Mouse (Mus musculus) embryonic facial prominence, embryonic 13.5 days (tissue): ENCODE results near the gene Creg2. TPM values are rescaled to one million over a fixed set of nuclear protein-coding genes. Genes with fewer than 3 reads are reported as not detected.

Experiments
- ATAC-seq: fragments of 200-750 bp; cut with Nextera tagmentation; 2 replicates; pipeline ENCODE4 v1.8.0; 2017; ENCODE audit warnings: low read depth; ENCODE audit not compliant: insufficient number of reproducible peaks, insufficient read depth, low FRiP score, low TSS enrichment
- H3K27ac ChIP-seq: fragments of 300-500 bp; sonication (generic); 2 replicates; pipeline ENCODE4 v1.5.1; 2015; ENCODE audit warnings: moderate library complexity, mild to moderate bottlenecking, inconsistent platforms
- H3K27me3 ChIP-seq: fragments of 300-500 bp; sonication (generic); 2 replicates; pipeline ENCODE4 v1.6.1; 2015; ENCODE audit warnings: mild to moderate bottlenecking, inconsistent platforms
- H3K36me3 ChIP-seq: fragments of 300-500 bp; sonication (generic); 2 replicates; pipeline ENCODE4 v1.6.1; 2015; ENCODE audit warnings: mild to moderate bottlenecking, inconsistent platforms
- H3K4me1 ChIP-seq: fragments of 300-500 bp; sonication (generic); 2 replicates; pipeline ENCODE4 v1.6.1; 2015; ENCODE audit warnings: inconsistent platforms
- H3K4me2 ChIP-seq: fragments of 300-500 bp; sonication (generic); 2 replicates; pipeline ENCODE4 v1.6.1; 2015; ENCODE audit warnings: moderate library complexity, mild to moderate bottlenecking, inconsistent platforms
- H3K4me3 ChIP-seq: fragments of 300-500 bp; sonication (generic); 2 replicates; pipeline ENCODE4 v1.5.1; 2015; ENCODE audit warnings: mild to moderate bottlenecking, inconsistent platforms
- H3K9ac ChIP-seq: fragments of 300-500 bp; sonication (generic); 2 replicates; pipeline ENCODE4 v1.6.1; 2015; ENCODE audit warnings: mild to moderate bottlenecking, inconsistent platforms
- H3K9me3 ChIP-seq: fragments of 300-500 bp; sonication (generic); 2 replicates; pipeline ENCODE4 v1.6.1; 2016; ENCODE audit warnings: inconsistent platforms
- WGBS: fragments of 180-500 bp; shearing (Covaris S2); methylation state at CpG from one replicate; pipeline ENCODE4 v1.1.7; 2015; ENCODE audit warnings: mixed read lengths; 5-methylcytosine and 5-hydroxymethylcytosine counted together
- polyA plus RNA-seq: library from polyadenylated mRNA; unstranded; fragments of >200 nt; fragmentation: Nextera tagmentation; extraction: Ambion mirVana; gene quantifications from 2 replicates; pipeline ENCODE4 v1.2.1, GENCODE M21; 2015

Creg2 gene
- polyA plus RNA-seq, 1 experiment from 2014 or later = 0.22 TPM

- H3K4me2 ChIP-seq = peak overlapping the region; percentile 100
- H3K9ac ChIP-seq = peak overlapping the region; percentile 70
- no peaks in the 10 kb centered on the region for H3K9me3 ChIP-seq
- 2% methylated on average over 73 of the region's 73 CpGs for WGBS
- ATAC-seq = peak; percentile 20; the same call in 1 of the 2 replicates
- H3K4me3 ChIP-seq = peak overlapping the region; percentile 55
- peaks cover 17% of the 10 kb centered on the region for H3K4me1 ChIP-seq
- H3K36me3 ChIP-seq = no peaks in the 10 kb centered on the region
- no peak overlapping the region for H3K27ac ChIP-seq
- peaks cover 55% of the 10 kb centered on the region for H3K27me3 ChIP-seq
Observed at GRCm38 (mm10) chr1:39650435-39651240, 636 bp downstream of the Creg2 start.

GRCm38 (mm10) chr1:39649691-39650434, 1.4 kb downstream of the Creg2 start:
- Histone ChIP-seq H3K4me1 (peaks cover 17% of the 10 kb centered on the region), H3K9ac (peak overlapping the region; percentile 70), H3K4me2 (peak overlapping the region; percentile 100), H3K9me3 (no peaks in the 10 kb centered on the region), H3K4me3 (peak overlapping the region; percentile 55), H3K36me3 (no peaks in the 10 kb centered on the region), H3K27ac (no peak overlapping the region), H3K27me3 (peaks cover 55% of the 10 kb centered on the region)
- ATAC-seq = no peak
- WGBS = 15% methylated on average over 17 of the region's 17 CpGs

GRCm38 (mm10) chr1:39648584-39648983, 2.7 kb downstream of the Creg2 start:
- Histone ChIP-seq H3K9ac (no peak overlapping the region), H3K4me1 (peaks cover 17% of the 10 kb centered on the region), H3K9me3 (no peaks in the 10 kb centered on the region), H3K27me3 (peaks cover 55% of the 10 kb centered on the region), H3K36me3 (no peaks in the 10 kb centered on the region), H3K27ac (no peak overlapping the region), H3K4me2 (no peak overlapping the region), H3K4me3 (no peak overlapping the region)
- WGBS = 89% methylated on average over 7 of the region's 7 CpGs
- ATAC-seq = no peak

- H3K4me2 ChIP-seq = no peak overlapping the region
- ATAC-seq = no peak
- H3K36me3 ChIP-seq = no peaks in the 10 kb centered on the region
- WGBS = 47% methylated on average over 8 of the region's 8 CpGs
- no peak overlapping the region for H3K4me3 ChIP-seq
- peaks cover 33% of the 10 kb centered on the region for H3K27me3 ChIP-seq
- no peak overlapping the region for H3K9ac ChIP-seq
- H3K4me1 ChIP-seq = peaks cover 16% of the 10 kb centered on the region
- 0 out of 2 replicates have a peak overlapping the region, but pooled peaks have one; percentile 7 for H3K27ac ChIP-seq
- peaks cover 4% of the 10 kb centered on the region; the same call in 1 of the 2 replicates for H3K9me3 ChIP-seq
Observed at GRCm38 (mm10) chr1:39645905-39646759, 5.1 kb downstream of the Creg2 start.

GRCm38 (mm10) chr1:39644333-39644732, 6.9 kb downstream of the Creg2 start:
- Histone ChIP-seq H3K4me3 (no peak overlapping the region), H3K27me3 (peaks cover 16% of the 10 kb centered on the region), H3K36me3 (no peaks in the 10 kb centered on the region), H3K9me3 (peaks cover 4% of the 10 kb centered on the region; the same call in 1 of the 2 replicates), H3K4me2 (no peak overlapping the region), H3K4me1 (no peaks in the 10 kb centered on the region), H3K9ac (no peak overlapping the region), H3K27ac (no peak overlapping the region)
- ATAC-seq = no peak
- 67% methylated on average over 1 of the region's 1 CpGs for WGBS

- H3K27ac ChIP-seq = no peak overlapping the region
- peaks cover 4% of the 10 kb centered on the region; the same call in 1 of the 2 replicates for H3K9me3 ChIP-seq
- H3K4me1 ChIP-seq = peaks cover 4% of the 10 kb centered on the region
- H3K9ac ChIP-seq = no peak overlapping the region
- H3K36me3 ChIP-seq = no peaks in the 10 kb centered on the region
- ATAC-seq = no peak
- H3K27me3 ChIP-seq = no peaks in the 10 kb centered on the region
- 86% methylated on average over 7 of the region's 7 CpGs for WGBS
- H3K4me2 ChIP-seq = no peak overlapping the region
- no peak overlapping the region for H3K4me3 ChIP-seq
Observed at GRCm38 (mm10) chr1:39641667-39642066, 9.6 kb downstream of the Creg2 start.

- Histone ChIP-seq H3K4me2 (no peak overlapping the region), H3K27ac (no peak overlapping the region), H3K4me3 (no peak overlapping the region), H3K4me1 (peaks cover 7% of the 10 kb centered on the region), H3K27me3 (no peaks in the 10 kb centered on the region), H3K9ac (no peak overlapping the region), H3K9me3 (peaks cover 4% of the 10 kb centered on the region; the same call in 1 of the 2 replicates), H3K36me3 (no peaks in the 10 kb centered on the region)
- ATAC-seq = no peak
- WGBS = 58% methylated on average over 8 of the region's 8 CpGs
Observed at GRCm38 (mm10) chr1:39637139-39637538, 14.1 kb downstream of the Creg2 start.

GRCm38 (mm10) chr1:39636660-39637059, 14.6 kb downstream of the Creg2 start:
- no peak overlapping the region for H3K4me2 ChIP-seq
- H3K4me1 ChIP-seq = peaks cover 7% of the 10 kb centered on the region
- H3K27me3 ChIP-seq = no peaks in the 10 kb centered on the region
- H3K36me3 ChIP-seq = no peaks in the 10 kb centered on the region
- no peak overlapping the region for H3K4me3 ChIP-seq
- ATAC-seq = no peak
- no peak overlapping the region for H3K9ac ChIP-seq
- peaks cover 2% of the 10 kb centered on the region; the same call in 1 of the 2 replicates for H3K9me3 ChIP-seq
- no peak overlapping the region for H3K27ac ChIP-seq
- WGBS = 7% methylated on average over 5 of the region's 5 CpGs

GRCm38 (mm10) chr1:39636196-39636595, 15.1 kb downstream of the Creg2 start:
- no peaks in the 10 kb centered on the region for H3K9me3 ChIP-seq
- no peak overlapping the region for H3K27ac ChIP-seq
- 34% methylated on average over 5 of the region's 5 CpGs for WGBS
- H3K36me3 ChIP-seq = no peaks in the 10 kb centered on the region
- H3K9ac ChIP-seq = no peak overlapping the region
- no peak overlapping the region for H3K4me2 ChIP-seq
- H3K4me3 ChIP-seq = no peak overlapping the region
- peaks cover 7% of the 10 kb centered on the region for H3K4me1 ChIP-seq
- ATAC-seq = no peak
- no peaks in the 10 kb centered on the region for H3K27me3 ChIP-seq

GRCm38 (mm10) chr1:39628606-39629005, 22.7 kb downstream of the Creg2 start:
- WGBS = 81% methylated on average over 9 of the region's 9 CpGs
- Histone ChIP-seq H3K4me1 (no peaks in the 10 kb centered on the region), H3K27ac (no peak overlapping the region), H3K4me3 (no peak overlapping the region), H3K27me3 (no peaks in the 10 kb centered on the region), H3K9me3 (no peaks in the 10 kb centered on the region), H3K36me3 (no peaks in the 10 kb centered on the region), H3K9ac (no peak overlapping the region), H3K4me2 (no peak overlapping the region)
- no peak for ATAC-seq

GRCm38 (mm10) chr1:39625491-39625890, 25.8 kb downstream of the Creg2 start:
- no peaks in the 10 kb centered on the region for H3K27me3 ChIP-seq
- no peak overlapping the region for H3K9ac ChIP-seq
- peaks cover 5% of the 10 kb centered on the region; the same call in 1 of the 2 replicates for H3K9me3 ChIP-seq
- H3K27ac ChIP-seq = no peak overlapping the region
- 55% methylated on average over 3 of the region's 3 CpGs for WGBS
- H3K36me3 ChIP-seq = no peaks in the 10 kb centered on the region
- ATAC-seq = no peak
- no peaks in the 10 kb centered on the region for H3K4me1 ChIP-seq
- H3K4me2 ChIP-seq = no peak overlapping the region
- H3K4me3 ChIP-seq = no peak overlapping the region
